Mouse (Mus musculus): ENCODE measurements around the gene 5330417H12Rik.

5330417H12Rik gene

GRCm38 (mm10) chr7:107625061-107625460, at the start of gene 5330417H12Rik:
5330417H12Rik (minus strand) TSS chr7:107625161.
- in situ Hi-C loops (cut with MboI, MseI) = no loop called here

GRCm38 (mm10) chr7:107668514-107668913, 43.6 kb upstream of the 5330417H12Rik start:
- in situ Hi-C loops (cut with MboI, MseI) = no loop called here

DNA sequence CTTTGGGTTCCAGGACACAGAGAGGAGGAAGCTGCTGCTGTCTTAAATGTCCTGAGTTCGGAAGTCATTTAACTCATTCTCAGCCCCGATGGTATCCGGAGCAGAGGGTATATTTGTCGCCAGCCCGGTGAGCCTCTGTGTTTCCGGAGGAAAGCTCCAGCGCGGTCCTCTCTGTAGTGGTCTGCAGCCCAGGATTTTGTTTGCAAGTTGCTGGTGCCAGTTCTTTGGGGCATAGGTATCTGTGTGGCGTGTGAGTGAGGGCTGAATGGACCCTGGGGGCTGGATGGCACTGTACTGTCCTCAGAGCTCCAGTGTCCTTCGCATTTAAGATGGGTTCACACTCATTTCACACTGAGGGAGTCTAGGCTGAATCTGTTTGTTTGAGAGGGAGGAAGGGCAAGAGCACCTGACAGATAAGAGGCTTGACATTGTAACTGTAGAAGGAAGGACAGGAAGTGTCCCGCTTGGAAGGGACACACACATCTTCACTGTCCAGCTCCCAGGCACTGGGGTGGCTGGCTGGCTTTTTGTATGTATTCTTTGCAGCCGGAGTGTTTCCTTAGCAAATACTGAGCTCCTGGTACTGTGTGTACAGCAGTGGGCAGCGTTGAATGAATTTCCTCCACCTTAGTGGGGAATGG, 41.4 kb upstream of the 5330417H12Rik start:
- in situ Hi-C loops (cut with MboI, MseI) = no loop called here

DNA sequence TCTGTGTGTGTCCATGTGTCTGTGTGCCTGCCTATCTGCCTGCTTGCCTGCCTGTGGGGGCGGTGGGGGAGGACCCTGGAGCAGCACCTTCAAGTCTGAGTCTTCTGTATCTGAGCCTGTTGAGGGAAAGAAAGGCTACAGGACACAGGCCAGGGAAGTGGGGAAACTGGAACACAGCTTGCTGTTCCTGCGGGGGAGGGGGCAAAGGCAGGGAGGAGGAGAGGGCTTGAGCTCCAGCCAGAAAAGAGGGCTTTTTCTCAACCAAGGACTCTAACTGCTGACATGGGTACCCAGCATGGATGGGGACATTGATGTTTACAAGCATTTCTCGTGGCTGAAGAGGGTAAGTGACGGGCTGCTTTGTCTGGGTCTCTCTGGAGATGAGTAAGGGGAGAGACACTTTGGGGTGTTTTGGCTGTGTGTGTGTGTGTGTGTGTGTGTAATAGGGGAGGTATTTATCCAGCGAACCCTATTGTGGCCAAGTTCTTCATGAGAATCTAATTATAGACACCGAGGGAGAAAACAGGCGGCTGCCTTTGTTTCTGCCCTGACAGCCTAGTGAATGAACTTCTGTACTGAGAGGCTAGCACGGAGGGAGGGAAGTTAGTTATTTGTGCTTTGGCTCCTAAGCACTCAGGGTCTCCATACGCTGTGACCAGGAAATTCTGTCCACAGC, 40.8 kb upstream of the 5330417H12Rik start:
- in situ Hi-C loops (cut with MboI, MseI) = no loop called here

- in situ Hi-C loops (cut with MboI, MseI) = no loop called here
These were observed 40.2 kb upstream of the 5330417H12Rik start for GRCm38 (mm10) chr7:107665221-107665585.

- in situ Hi-C loops (cut with MboI, MseI) = loop anchor here (5.0 kb wide), 2 partner anchors 58 to 83 kb away; no protein-coding TSS in a partner anchor
These were observed 39.4 kb upstream of the 5330417H12Rik start for GRCm38 (mm10) chr7:107664063-107665056.

DNA sequence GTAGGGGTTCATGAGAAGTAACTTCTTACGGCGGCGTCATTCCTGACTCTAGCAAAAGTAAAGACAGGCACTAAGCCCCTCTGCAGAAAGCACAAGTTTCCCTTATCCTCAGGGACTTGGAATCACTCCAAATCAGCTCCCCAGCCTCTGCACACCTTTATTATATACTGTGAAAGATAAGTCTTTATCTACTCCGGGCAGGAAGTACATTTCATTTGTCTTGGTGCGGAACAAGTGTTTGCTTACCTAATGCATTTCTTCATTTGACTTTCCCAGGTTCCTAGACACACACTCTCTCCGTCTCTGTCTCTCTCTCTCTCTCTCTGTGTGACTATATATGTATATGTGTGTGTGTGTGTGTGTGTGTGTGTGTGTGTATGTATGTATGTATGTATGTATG, 38.7 kb upstream of the 5330417H12Rik start:
- in situ Hi-C loops (cut with MboI, MseI) = loop anchor here (5.0 kb wide), 2 partner anchors 59 to 84 kb away; no protein-coding TSS in a partner anchor

GRCm38 (mm10) chr7:107661843-107662281, 36.9 kb upstream of the 5330417H12Rik start:
- in situ Hi-C loops (cut with MboI, MseI) = loop anchor here (5.0 kb wide), 2 partner anchors 60 to 85 kb away; no protein-coding TSS in a partner anchor

GRCm38 (mm10) chr7:107661189-107661842, 36.4 kb upstream of the 5330417H12Rik start:
- in situ Hi-C loops (cut with MboI, MseI) = loop anchor here (5.0 kb wide), 2 partner anchors 61 to 86 kb away; no protein-coding TSS in a partner anchor

DNA sequence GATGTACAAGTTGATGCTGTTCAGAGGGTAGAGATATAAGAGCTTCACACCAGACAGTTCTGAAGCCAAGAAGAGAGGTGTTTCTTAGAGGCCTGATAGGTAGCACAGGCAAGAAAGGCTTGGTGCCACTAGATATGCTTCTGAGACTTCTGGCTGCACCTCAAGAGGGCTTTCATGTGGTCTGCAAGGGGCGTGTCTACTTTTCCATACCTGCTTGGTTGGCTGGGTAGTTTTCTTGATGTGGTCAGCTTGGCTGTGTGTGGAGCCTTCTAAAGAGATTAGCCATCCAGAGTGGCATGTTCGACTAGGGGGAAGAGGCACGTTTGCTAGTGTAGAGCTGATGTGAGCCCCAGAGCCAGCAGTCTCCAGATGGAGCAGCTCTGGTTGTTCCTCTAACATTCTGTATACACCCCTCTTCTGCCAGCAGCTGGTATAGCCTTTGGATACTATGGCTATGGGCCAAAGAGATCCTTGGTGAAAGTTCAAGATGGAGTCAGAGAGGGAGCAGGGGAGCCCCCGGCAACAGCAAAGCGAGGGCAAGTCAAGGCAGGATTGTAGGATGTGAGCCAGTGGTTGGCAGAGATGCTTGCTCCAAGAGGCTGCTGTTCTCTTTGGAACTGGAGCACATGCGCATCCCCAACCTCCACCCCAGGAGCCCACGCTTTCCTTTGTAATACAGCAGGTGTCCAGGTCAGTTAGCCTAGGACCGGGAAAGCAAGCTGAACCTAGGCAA, 34.4 kb upstream of the 5330417H12Rik start:
- in situ Hi-C loops (cut with MboI, MseI) = no loop called here

DNA sequence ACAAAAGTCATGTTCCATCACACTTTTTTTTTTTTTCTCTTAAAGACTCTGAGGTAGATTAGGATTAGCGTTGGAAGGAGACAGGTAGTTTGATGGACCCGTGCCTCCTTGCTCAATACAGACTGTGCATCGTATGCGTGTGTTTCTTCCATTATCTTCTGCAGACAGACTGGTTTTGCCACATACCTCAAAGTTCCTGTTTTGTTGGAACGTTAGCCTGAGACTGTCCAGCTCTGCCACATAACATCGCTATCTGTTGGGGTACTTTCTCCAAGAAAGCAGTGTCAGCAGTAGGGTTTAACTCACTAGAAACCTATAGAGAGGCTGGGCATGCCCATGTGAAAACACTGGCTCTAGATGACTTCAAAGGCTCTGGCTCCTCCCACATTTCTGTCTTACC, 31.5 kb upstream of the 5330417H12Rik start:
- in situ Hi-C loops (cut with MboI, MseI) = no loop called here

- in situ Hi-C loops (cut with MboI, MseI) = no loop called here
These were observed 26.9 kb upstream of the 5330417H12Rik start for GRCm38 (mm10) chr7:107651821-107652220.

DNA sequence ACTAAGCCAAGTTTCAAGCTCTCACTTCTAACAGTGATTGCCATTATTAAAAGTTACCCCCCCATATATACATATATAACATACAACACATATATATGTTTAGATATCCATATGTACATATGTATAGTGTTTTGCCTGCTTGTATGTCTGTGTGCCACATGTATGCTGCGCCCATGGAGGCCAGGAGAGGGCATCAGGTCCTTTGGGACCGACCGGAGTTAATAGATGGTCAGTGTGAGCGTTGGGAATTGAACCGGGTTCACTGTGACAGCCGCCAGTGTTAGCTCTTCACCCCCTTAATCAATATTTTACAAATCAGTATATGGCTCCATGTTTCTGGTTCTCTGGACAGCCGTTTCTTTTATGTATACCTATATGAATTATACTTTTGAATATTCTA, 25.0 kb upstream of the 5330417H12Rik start:
- in situ Hi-C loops (cut with MboI, MseI) = no loop called here

- in situ Hi-C loops (cut with MboI, MseI) = no loop called here
These were observed 24.2 kb upstream of the 5330417H12Rik start for GRCm38 (mm10) chr7:107648937-107649688.

- in situ Hi-C loops (cut with MboI, MseI) = no loop called here
These were observed 20.0 kb upstream of the 5330417H12Rik start for GRCm38 (mm10) chr7:107644987-107645386.

- in situ Hi-C loops (cut with MboI, MseI) = no loop called here
These were observed 17.8 kb upstream of the 5330417H12Rik start for GRCm38 (mm10) chr7:107642586-107643275.

DNA sequence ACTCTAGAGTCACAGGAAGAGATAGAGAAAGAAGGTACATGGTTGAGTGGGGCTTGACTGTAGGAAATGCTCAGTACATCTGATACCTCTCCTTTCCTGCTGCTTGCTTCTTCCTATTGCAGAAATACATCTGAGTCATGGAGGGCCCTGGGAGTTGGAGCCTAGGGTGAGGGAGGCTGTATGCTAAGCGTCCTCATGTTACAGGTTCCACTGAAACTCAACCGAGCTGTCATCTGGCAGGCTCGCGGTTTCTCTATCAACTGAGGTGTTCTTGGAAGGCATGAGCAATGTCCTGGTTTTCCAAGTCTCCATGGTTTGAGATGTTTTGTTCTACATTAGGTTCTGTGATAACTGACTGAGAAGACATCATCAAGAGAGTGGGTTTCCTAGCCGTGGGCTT, 13.1 kb upstream of the 5330417H12Rik start:
- in situ Hi-C loops (cut with MboI, MseI) = no loop called here

- in situ Hi-C loops (cut with MboI, MseI) = no loop called here
These were observed 12.4 kb upstream of the 5330417H12Rik start for GRCm38 (mm10) chr7:107637398-107637797.

DNA sequence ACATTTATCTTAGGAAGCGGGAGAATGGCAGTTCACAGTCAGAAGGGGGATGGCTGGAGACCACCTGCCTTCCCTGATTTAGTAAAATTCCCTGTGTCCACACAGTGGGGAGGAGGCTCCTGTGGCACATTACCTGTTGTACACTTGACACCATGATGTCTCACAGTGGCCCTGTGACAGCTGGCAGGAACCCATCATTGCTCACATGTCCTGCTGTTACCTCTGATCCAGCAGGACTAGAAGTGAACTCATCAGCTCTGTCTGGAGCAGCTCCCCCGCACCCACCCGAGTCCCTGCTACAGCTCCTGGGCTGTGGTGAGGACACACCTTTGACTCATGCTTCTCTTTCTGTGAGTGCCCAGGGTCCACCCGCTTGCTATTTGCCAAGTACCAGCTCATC, 8.2 kb upstream of the 5330417H12Rik start:
- in situ Hi-C loops (cut with MboI, MseI) = no loop called here
